Mouse (Mus musculus) left cerebral cortex, adult 8-10 months (tissue): Measurements from ENCODE around the gene Gm11027. TPM values are rescaled to one million over a fixed set of nuclear protein-coding genes. Genes with fewer than 3 reads are reported as not detected.
"Not testable (repeated sequence)": the region's sequence is repeated elsewhere in the genome, so short reads cannot be mapped to it uniquely, and the experiment has no call there.

Experiments used
- DNase-seq, 2 experiments: peaks; one replicate each; pipeline ENCODE4 v3.0.0; 2022; ENCODE audit warnings: low spot score in 2 of 2
- total RNA-seq, 4 experiments: library from RNA; stranded (reverse); gene quantifications; 2 replicates each; pipeline ENCODE4 v1.2.4; 2022

Gene Gm11027
- total RNA-seq = not detected

GRCm38 (mm10) chr12:116275086-116275485, at the start of gene Gm11027:
Gene Gm11027, plus strand, starts transcription at chr12:116275386.
- DNase-seq = not testable (repeated sequence)

DNA sequence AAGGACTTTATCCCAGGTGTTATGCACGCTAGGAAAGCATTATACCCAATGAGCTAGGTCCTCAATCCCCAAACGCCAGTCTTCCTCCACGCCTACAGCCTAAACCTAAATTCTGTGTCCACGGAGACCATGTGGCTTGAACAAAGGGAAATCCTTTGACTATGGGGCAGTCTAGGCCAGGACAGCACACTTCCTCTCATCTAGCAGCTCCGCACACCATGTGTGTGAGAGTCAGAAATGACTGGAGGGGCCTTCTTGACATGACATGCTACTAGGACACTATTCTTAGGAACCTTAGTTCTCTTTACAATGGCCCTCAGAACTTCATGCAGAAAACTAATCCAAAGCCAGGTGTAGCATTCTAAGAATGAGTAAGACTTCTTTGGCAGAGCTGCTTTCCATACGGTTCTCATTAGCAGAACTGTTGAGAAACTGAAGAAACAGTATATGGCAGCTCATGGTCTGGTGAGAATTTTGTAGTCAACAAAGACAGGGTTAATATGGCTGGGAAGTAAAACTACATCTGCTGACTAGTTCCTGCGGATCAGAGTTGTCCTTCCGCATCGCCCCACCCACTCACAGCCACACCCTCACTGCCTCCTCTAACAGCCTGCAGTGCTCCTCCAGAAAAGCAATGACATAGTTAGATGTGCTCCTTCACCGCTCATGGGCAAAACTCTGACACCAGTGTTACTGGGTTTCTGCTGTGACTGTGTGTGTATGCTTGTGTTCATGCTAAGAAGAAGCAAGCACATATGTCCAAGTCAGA, 48.7 kb upstream of the Gm11027 start:
- no peak for DNase-seq

DNA sequence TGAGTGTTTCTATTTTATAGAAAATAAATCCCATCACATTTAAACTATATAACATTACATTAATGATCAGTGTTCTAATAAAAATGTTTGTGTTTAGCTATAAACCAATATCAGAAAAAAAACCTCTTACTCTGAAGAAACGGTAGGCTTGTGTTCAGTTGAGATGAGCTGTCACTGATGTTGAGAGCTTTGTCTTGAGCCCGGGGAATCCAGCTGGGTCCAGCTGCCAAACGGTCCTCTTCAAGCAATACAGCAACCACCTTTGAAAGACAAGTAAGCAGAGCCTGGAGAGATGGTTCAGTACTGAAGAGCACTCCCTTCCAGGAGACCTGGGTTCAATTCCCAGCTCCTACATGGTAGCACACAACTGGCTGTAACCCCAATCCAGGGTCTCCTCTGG, 45.7 kb upstream of the Gm11027 start:
- DNase-seq = no peak

GRCm38 (mm10) chr12:116231612-116232011, 43.6 kb upstream of the Gm11027 start:
- no peak for DNase-seq

DNA sequence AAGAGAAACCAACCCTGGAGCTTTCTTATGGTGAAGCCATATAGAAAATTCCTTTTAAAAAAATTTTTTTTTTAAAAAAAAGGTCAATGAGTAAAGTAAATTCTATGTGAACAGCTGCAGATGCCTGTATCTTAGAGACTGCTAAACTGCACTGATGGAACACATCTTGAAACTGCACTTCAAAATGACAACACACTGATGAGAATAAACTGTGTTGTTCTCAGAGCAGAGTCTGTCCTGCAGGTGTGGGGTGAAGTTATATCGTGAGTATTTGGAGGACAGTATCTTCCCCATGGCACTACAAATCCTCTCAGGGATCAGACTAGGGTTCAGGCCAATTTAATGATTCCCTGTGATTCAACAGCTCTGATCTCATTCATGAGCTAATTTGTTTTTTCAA, 43.1 kb upstream of the Gm11027 start:
- no peak for DNase-seq

GRCm38 (mm10) chr12:116235356-116235755, 39.8 kb upstream of the Gm11027 start:
- DNase-seq = no peak

GRCm38 (mm10) chr12:116236658-116237057, 38.5 kb upstream of the Gm11027 start:
- no peak for DNase-seq

- DNase-seq = no peak
Observed at GRCm38 (mm10) chr12:116238370-116238769, 36.8 kb upstream of the Gm11027 start.

DNA sequence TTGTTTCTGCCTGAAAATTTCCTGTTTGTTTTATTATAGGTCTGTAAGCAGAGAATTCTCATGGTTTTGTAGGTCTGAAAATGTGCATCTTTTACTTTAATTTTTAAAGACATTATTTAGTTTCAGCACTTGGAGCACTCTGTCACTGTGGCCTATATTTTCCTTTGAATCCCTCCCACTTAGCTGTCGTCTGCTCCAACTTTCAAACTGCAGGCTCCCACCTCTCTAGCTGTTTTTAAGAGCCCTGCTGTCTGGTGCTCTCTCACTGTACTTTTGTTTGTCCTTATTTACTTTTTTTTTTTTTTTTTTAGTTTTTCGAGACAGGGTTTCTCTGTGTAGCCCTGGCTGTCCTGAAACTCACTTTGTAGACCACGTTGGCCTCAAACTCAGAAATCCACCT, 36.4 kb upstream of the Gm11027 start:
- no peak for DNase-seq

GRCm38 (mm10) chr12:116244601-116245000, 30.6 kb upstream of the Gm11027 start:
- no peak for DNase-seq

- no peak for DNase-seq
Observed at GRCm38 (mm10) chr12:116254652-116255051, 20.5 kb upstream of the Gm11027 start.

GRCm38 (mm10) chr12:116255636-116256035, 19.6 kb upstream of the Gm11027 start:
- no peak for DNase-seq

DNA sequence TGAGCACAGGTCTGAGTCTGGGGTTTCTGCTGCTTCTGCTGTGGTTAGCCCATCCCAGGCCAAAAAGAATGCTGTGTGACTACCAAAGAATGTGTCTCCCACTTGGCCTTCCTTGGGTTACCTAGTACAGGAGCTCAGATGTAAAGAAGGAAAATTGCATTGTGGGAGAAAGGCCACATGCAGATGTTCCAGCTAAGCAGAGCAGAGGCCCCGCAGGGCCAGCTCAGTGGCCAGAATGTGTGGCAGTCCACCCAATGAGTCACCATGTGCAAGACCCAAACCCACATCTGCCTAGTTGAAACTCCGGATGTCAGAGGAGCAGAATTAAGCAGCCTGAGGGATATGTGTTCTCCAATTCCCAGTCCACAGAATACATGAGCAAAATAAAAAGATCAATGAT, 16.9 kb upstream of the Gm11027 start:
- DNase-seq = no peak

DNA sequence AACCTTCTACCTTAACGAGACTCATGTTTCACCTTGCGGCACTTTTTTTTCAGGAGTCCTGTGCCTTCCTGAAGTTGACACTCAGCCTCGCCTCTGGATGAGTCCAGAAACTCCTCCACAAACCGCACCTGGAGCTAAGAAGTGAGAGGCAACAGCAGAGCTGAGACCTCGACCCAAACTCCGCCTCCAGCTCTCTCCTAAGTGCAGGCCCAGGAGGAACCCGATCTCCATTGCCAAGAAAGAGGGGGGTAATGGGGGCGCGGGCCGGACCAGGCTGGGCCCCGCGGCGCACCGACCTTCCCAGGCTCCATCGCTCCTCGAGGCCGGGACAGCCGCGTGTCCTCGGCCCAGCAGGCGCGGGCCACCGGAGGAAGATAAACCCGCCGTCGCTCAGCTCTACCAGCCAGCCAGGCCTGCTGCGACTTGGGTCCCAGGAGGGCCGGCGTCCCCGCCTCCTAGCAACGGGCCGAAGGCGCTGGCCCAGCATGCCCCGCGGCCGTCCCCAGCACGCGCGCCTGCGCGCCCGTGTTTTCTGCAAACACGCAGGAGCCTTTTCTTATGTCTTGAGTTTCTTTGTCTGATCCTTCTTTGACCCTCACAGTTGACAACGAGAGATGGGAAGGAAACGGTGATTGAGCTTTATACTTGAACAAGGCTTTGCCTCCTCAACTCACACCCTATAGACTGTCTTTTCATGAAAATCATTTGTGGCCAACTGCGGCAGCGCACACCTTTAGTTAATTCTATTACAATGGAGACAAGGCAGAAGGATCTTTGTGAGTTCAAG, 12.4 kb upstream of the Gm11027 start, which contains the start of gene Wdr60:
Wdr60 (minus strand) TSS at position 468 of the 787 bp plus-strand sequence.
- DNase-seq = peak; percentile 78 to 82

DNA sequence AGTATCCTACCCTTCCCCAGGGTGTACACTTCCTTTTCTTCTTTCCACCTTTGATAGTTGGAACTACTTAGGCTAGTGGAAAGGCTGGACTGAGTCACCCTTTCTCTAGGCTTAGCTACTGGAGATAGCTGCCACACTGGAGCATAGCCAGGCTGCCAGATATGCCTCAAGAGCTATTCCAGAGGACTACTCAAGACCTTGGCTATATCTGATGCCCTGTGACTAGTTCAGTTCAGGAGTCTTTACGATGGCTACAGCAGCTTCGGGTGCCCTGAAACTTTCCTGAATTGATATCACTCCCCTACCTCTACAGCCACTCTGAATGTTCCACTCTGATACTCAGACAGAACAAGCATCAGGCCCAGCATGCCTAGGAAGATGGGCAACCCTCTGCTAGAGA, 10.4 kb upstream of the Gm11027 start:
- DNase-seq = no peak

DNA sequence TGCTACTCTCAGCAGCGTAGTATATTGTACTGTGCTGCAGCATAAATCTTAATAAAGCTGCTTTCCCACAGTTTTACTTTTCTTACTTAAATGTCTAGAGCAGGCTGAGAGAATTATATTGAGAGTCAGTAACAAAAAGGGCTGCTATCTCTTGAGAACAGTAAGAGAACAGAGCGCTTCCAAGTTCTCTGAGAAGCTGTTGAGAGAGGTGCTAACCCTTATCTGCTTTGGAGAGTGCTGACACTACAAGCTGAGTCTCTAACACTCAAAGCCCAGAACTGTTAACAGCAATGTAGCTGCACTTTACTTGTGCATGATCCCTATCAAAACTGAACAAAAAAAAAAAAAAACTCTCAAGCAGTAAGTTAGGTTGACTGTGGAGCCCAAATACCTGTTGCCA, 9.9 kb upstream of the Gm11027 start:
- no peak for DNase-seq

- DNase-seq = no peak
Observed at GRCm38 (mm10) chr12:116269450-116269849, 5.7 kb upstream of the Gm11027 start.

- no peak for DNase-seq
Observed at GRCm38 (mm10) chr12:116270538-116270937, 4.6 kb upstream of the Gm11027 start.

- DNase-seq = no peak
Observed at GRCm38 (mm10) chr12:116271071-116271470, 4.1 kb upstream of the Gm11027 start.

- no peak for DNase-seq
Observed at GRCm38 (mm10) chr12:116273733-116274132, 1.5 kb upstream of the Gm11027 start.

DNA sequence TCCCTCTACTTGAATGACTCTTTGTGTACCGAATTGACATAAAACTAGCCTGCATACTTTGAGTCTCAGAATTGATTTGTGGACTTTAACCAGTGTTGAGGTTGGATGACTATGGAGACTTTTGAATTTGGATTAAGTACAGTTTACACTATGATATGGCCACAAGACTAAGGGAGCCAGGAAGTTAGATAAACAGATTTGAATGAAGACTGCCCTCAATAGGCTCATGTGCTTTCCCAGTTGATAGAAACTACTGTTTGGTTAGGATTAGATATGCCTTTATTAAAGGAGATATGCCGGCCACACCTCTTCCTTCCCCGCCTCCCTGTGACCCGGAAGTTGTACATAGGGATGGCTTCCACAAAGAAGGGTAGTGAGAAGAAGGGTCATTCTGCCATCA, 445 bp downstream of the Gm11027 start:
- no peak for DNase-seq

DNA sequence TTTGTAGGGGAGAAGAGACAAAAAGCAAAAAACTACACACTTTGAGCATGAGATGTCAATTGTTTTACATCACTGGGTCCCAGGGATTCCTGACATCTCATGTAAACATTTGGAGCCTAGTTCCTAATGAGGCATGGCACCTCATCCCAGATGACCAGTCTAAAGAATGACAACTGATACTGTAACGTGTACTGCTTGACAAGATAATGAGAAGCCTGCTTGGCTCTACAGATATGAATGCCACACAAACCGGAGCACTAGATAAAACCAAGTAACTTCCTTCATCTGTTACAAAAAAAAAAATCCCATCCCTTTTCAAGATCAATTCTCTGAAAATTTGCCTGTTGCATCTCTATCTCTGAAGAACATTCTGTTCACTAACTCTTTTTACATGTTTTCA, 1.8 kb downstream of the Gm11027 start:
- DNase-seq = no peak

DNA sequence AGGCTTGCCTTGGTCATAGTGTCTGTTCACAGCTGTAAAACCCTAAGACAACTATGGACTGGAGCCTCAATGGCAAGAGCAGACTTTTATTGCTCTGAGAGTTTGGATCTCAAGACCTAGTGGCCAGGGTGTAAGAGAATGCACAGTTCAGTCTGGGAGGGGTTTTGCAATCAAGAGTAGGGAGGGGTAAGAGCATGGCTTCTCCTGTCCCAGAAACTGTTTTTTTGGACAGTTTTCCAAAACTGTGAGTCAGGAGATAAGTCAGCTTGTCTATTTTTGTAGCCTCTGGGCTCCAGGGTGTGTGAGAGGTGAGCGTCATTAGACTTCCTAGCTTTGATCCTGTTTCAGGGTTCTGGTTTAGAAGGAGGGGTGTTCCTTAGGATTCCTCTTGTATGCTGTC, 3.4 kb downstream of the Gm11027 start:
- DNase-seq = no peak
